Mouse (Mus musculus) left cerebral cortex, postnatal 36 days (tissue): ENCODE results near the gene Gpr39. TPM values are rescaled to one million over a fixed set of nuclear protein-coding genes. Genes with fewer than 3 reads are reported as not detected.

Experiments used
- DNase-seq, 2 experiments: peaks; one replicate each; pipeline ENCODE4 v3.0.0; 2021 to 2022; ENCODE audit warnings: low spot score in 2 of 2, mixed read lengths in 1 of 2
- intact Hi-C: fragments of 180-260 bp; cut with DNase I; formaldehyde crosslinking; loops from one replicate; pipeline ENCODE4 v1.15.1; 2025
- total RNA-seq, 2 experiments: library from RNA; stranded (reverse); gene quantifications; 2 replicates each; pipeline ENCODE4 v1.2.3; 2021

Gene Gpr39
- total RNA-seq, 2 experiments from 2014 or later, result not detected

GRCm38 (mm10) chr1:125687701-125688420 lies 11.1 kb downstream of the Gpr39 start:
- DNase-seq, result no peak
- intact Hi-C loops, result no loop called here

GRCm38 (mm10) chr1:125693541-125693940 lies 16.7 kb downstream of the Gpr39 start:
- intact Hi-C loops, result no loop called here

GRCm38 (mm10) chr1:125694338-125694737 lies 17.5 kb downstream of the Gpr39 start:
- no peak for DNase-seq
- intact Hi-C loops, result no loop called here

More at GRCm38 (mm10) chr1:125693541-125693940, 16.7 kb downstream of the Gpr39 start:
- DNase-seq, result no peak

- intact Hi-C loops, result no loop called here
- no peak for DNase-seq
Measured at GRCm38 (mm10) chr1:125701101-125701590, 24.4 kb downstream of the Gpr39 start.

- no peak for DNase-seq
- intact Hi-C loops, result no loop called here
Measured at GRCm38 (mm10) chr1:125701773-125702172, 25.0 kb downstream of the Gpr39 start.

GRCm38 (mm10) chr1:125702326-125702725 lies 25.5 kb downstream of the Gpr39 start:
- intact Hi-C loops, result no loop called here
- no peak for DNase-seq

GRCm38 (mm10) chr1:125705412-125705811 lies 28.6 kb downstream of the Gpr39 start:
- DNase-seq, result no peak
- intact Hi-C loops, result no loop called here

GRCm38 (mm10) chr1:125715286-125715685 lies 38.5 kb downstream of the Gpr39 start:
- DNase-seq, result no peak

GRCm38 (mm10) chr1:125716241-125716640 lies 39.4 kb downstream of the Gpr39 start:
- intact Hi-C loops, result no loop called here
- no peak for DNase-seq

More at GRCm38 (mm10) chr1:125715286-125715685, 38.5 kb downstream of the Gpr39 start:
- intact Hi-C loops, result no loop called here

- DNase-seq, result no peak
- intact Hi-C loops, result no loop called here
Measured at GRCm38 (mm10) chr1:125717906-125718305, 41.1 kb downstream of the Gpr39 start.

- DNase-seq, result no peak
- intact Hi-C loops, result no loop called here
Measured at GRCm38 (mm10) chr1:125719127-125719526, 42.3 kb downstream of the Gpr39 start.

- no peak for DNase-seq
- intact Hi-C loops, result no loop called here
Measured at GRCm38 (mm10) chr1:125721104-125721758, 44.4 kb downstream of the Gpr39 start.

- intact Hi-C loops, result no loop called here
- DNase-seq, result peak; percentile 46 to 70
Measured at GRCm38 (mm10) chr1:125724304-125724703, 47.5 kb downstream of the Gpr39 start.

- no peak for DNase-seq
- intact Hi-C loops, result no loop called here
Measured at GRCm38 (mm10) chr1:125729025-125729565, 52.3 kb downstream of the Gpr39 start.

GRCm38 (mm10) chr1:125729731-125730536 lies 53.1 kb downstream of the Gpr39 start:
- intact Hi-C loops, result no loop called here
- no peak for DNase-seq

- intact Hi-C loops, result no loop called here
- DNase-seq, result no peak
Measured at GRCm38 (mm10) chr1:125730537-125730880, 53.7 kb downstream of the Gpr39 start.

GRCm38 (mm10) chr1:125731854-125732253 lies 55.1 kb downstream of the Gpr39 start:
- no peak for DNase-seq
- intact Hi-C loops, result no loop called here

- no peak for DNase-seq
- intact Hi-C loops, result no loop called here
Measured at GRCm38 (mm10) chr1:125744766-125745165, 68.0 kb downstream of the Gpr39 start.

GRCm38 (mm10) chr1:125755335-125755996 lies 78.7 kb downstream of the Gpr39 start:
- no peak for DNase-seq
- intact Hi-C loops, result no loop called here
